Mouse (Mus musculus) layer of hippocampus, postnatal 25 days (tissue): Measurements from ENCODE around the gene Ptprt. TPM values are rescaled to one million over a fixed set of nuclear protein-coding genes. Genes with fewer than 3 reads are reported as not detected.
"Not testable (repeated sequence)": the region's sequence is repeated elsewhere in the genome, so short reads cannot be mapped to it uniquely, and the experiment has no call there.

Experiments used
- DNase-seq, 2 experiments: peaks; one replicate each; pipeline ENCODE4 v3.0.0; 2022; ENCODE audit warnings: mixed read lengths in 2 of 2, low spot score in 1 of 2; ENCODE audit errors: extremely low spot score in 1 of 2
- total RNA-seq, 2 experiments: library from RNA; stranded (reverse); gene quantifications; 2 replicates each; pipeline ENCODE4 v1.2.3; 2021

The Ptprt gene
- total RNA-seq, 2 experiments from 2014 or later, result 45.6 to 53.4 TPM

DNA sequence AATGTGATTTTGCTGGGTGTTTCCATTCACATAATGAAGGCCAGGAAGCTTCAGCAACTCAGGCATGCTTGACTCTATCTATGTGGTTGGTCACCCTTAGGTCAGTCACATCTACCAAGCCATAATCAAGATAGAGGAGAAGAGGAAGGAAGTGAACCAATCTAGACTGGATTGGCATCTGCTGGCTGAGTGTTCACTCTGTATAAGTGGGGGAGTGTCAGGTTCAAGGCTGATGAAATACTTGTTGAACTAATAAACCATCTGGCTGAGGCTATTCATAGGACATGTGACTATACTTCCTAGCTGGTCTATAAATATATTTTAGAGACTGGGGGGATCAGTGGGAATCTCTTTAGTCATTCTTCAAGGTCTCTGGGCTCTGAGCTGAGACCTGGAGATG lies 1086.5 kb downstream of the Ptprt start:
- no peak for DNase-seq

DNA sequence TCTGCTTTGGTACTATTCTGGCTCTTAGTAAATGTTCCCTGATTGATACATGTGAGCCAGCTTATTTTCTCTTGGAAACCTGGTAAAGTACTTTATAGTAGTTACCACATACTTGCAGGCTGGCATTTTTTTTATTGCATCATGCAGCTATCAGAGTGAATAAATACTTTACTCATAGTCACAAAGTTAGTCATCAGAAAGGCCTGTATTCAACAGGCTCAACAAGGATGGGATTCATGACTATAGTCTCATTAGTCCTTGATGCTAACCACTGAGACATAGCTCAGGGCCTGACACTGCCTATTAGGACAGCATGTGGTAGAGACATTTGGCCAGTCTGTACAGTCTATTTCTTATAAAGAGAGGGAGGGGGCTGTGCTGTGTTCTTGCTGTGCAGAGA lies 1088.7 kb downstream of the Ptprt start:
- no peak for DNase-seq

DNA sequence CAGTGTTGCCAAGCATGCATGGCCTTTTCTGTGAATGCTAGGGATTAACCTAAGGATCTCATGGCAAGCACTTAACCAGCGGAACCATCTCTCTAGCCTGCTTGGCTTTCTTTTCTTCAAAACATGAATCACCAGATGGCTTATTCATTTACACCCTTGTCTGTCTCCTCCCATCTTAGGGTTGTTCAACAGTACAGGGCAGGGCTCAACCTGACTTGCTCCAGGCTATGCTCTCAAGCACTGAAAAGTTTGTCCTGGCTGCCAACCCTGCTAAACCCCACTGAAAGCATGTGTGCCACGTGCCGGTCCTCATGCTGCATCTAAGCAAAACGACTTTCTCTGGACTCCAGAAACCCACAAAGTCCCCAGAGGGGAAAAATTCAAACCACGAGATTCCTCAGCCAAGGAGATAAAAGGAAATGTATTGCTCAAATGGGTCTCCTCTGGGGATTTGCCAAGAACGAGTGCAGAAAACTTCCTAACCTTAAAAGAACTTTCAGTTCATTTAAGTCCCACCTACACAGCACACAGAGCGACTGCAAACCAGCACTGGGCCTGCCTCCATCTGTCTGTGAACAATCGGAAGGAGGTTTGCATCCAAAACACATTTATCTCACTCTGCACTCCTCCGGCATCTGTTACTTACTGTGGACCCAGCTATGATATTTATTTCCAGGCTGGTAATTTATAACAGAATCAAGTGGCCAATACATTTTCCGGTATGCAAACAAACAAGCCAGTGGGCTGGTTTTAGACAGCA lies 1090.5 kb downstream of the Ptprt start:
- DNase-seq, result no peak

DNA sequence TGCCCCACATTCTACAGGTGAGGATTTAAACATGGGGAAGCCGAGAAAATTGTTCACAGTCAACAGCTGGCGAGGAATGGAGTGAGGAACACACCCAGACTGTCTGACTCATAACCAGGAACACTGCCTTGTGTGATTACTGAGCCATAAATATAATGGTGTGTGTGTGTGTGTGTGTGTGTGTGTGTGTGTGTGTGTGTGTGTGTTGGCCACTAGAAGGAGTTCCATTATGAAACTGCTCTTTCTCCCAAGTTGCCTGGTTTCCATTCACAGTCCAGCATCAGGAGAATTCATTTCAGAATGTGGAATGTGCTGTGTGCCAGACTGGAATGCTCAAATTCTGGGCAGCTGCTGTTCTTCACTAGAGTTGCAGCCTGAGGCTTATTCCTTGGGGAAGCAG lies 1099.4 kb downstream of the Ptprt start:
- DNase-seq, result no peak

DNA sequence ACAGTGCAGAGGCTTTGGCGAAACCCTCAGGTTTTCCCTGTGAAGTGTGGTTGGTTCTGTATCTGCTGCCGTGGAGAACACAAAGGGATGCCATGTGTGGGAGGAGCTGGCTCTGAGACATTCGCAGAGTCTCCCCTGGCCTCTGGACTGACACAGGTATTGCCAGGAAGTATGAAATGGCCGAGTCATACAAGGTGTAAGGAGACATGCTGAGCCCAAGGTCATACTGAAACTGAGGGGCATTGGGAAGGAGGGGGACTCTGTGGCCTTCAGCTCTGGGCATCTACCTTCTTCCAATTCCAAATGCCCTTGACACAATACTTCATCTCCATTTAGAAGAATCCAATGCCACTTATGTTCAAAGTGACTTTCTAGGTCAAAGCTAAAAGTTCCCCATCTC lies 1103.1 kb downstream of the Ptprt start:
- no peak for DNase-seq

DNA sequence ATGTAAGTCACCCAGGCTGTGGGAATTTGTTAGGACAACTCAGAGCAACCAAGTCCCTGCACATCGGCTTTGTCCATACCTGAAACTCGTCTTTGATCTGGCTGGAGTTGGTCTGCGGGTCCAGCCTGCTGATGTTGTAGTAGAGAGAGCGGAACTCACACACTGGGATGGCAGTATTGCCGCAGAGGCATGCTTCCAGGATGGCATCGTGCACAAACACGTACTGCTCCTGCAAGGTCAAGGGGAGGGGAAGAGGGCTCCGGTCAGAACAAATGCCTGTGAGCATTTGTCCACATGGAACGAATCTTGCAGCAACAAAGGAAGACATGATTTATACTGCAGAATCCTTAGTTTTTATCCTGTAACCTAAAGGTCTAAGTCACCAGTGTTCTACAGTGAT lies 1107.3 kb downstream of the Ptprt start:
- DNase-seq, result no peak

DNA sequence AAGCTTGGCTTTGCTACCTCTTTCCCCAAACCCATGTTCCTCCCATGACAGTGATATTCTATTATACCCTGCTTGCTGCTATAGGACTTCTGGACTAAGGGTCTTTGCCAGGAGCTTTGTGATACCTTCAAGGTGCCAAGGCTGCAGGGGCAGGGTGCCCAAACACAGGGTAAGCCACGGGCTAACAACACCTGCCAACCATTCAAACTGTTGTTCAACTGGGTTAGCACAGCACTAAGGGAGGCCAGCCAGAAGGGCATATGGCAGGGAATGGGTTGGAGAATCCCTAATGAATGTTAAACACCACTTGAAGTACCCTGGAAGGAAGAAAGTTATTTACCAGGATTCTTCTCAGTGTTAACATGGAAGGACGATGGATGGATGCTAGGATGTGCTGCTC lies 1108.9 kb downstream of the Ptprt start:
- DNase-seq, result no peak

DNA sequence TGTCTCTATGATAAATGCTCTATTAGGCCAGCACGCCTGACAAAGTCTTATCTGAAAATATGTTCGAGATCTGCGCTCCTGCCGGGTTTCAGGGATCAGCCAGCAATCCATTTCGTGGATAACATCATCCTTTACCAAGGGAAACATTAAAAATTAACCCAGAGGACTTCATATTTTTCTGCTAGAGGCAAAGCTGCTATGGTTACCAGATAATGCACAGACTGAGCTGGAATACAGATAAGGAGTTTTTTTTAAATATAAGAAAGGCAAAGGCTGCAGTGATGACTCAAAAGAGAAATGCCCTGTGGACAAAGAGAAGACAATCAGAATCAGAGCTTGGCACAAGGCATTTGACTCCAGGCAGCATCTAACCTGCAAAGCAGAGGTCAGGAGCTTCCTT lies 1111.4 kb downstream of the Ptprt start:
- no peak for DNase-seq

DNA sequence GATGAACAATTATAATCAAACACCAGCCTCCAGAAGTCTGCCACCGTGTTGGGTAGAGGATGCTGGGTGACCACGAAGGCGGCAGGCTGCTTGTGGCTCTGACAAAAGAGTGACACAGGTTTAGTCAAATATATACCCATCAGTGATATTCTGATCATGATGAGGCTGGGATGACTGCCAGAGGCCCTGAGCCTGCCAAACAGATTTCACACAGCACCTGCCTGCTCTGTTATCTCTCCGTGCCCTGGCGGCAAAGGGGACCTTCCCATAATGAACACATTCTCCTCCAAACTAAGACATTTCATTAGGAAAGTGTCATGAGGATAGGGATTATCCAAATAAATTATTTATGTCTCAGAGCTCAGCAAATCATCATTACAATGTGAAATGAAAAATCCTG lies 1113.6 kb downstream of the Ptprt start:
- no peak for DNase-seq

DNA sequence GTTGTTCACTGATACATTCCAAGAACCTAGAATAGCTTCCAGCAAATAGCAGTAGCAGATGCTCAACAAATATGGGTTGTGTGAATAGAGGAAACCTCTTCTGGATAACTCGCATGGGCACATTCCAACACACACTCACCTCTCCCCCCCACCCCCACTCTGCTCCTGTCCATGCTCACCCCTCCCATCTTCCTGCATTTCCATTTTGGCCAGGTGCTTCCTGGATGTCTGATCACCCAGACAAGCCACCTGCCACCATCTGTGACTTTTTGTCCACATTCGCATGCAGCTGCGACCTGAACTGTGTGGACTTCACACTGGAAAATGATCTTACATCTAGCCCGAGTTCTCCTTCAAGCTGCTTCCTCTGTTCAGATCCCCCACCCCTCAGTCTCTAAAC lies 1115.5 kb downstream of the Ptprt start:
- DNase-seq, result no peak

DNA sequence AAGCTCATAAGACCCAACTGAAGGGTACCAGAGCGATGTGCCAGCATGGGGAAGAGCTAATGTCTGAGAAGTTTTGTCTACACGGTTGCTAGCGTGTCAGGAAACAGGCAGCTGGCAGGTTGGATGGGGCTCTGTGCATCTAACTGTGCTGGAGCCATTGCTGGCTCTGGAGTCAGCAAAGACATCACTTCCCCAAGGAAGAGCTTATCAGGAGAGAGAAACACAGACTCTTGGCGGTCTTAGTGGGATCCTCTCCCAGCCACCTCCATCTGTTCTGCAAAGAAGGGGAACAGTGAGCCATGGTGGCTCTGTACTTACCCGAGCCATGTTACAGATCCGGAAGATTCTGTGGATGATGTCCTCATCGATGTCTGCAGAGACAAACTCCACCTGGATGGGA lies 1126.8 kb downstream of the Ptprt start:
- no peak for DNase-seq

DNA sequence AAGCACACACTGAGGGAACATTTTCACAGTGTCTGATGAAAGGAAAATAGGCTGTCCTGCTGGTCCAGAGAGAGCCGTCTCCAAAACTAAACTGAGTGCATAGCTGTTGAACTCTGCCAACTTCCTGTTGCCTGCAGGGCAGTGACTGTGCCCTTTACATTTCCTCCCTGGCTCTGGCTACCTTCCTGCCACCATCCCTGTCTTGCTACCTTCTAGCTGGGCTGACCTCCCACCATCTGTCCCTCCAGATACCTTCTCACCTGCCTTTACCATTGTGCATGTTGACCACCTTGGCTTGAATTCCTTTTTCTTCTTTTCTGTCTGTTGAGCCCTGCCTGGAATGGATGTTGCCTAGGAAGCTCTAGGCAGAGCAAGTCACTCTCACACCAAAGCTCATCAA lies 1133.8 kb downstream of the Ptprt start:
- no peak for DNase-seq

DNA sequence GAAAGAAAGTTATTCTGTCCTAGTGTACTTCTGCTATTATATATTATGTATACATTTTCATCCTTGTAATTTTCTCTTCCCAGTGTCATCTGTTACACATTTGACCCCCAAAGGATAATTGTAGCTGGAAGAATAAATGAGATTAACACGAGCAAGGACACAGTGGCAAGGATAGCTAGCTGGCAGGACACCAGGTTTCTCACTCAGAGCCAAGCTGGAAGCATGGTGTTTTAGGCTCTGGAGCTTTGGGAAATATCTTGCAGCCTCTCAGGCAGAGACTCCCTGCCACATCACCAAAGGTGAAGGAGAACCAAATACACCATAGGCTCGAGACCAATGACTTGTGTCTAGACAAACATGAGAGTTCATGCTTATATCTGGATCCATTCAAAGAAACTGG lies 1141.3 kb downstream of the Ptprt start:
- no peak for DNase-seq

DNA sequence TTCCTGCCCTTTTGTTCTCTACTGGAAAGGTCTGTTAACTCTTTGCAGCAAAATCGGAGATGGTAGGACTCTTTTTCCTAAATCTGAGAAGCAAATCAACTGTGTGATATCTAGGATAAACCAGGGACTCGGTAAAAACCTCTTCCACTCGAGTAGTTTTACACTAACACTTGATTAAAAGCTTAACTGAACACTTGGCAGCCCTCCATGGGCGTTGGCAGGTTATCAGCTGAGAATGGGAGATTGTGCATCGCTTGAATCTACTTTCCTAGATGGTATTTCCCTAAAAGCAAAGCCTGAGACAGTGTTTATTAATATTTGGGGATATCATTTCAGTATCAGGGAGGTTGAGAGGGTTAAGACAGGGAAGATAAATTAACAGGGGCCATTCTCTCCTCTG lies 1144.0 kb downstream of the Ptprt start:
- peak; percentile 31 to 86 for DNase-seq

DNA sequence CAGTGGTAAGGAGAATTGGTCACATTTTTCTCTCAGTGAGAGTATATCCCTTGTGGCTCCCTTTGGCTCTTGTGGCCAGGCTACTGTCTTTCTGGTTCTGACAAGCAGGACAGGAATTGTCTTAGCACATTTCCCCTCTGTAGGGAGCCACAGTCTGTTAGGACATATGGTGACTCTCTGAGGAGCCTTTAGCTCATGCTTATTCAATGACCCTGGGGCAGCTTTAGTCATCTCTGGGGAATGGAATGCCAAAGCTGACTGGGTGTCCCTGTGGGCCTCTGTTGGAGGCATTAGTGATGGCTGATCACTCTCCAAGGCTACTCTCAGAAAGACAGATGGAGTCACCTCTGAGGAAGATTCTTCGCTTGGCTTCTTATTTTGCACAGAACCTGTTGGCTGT lies 1147.7 kb downstream of the Ptprt start:
- DNase-seq, result no peak

DNA sequence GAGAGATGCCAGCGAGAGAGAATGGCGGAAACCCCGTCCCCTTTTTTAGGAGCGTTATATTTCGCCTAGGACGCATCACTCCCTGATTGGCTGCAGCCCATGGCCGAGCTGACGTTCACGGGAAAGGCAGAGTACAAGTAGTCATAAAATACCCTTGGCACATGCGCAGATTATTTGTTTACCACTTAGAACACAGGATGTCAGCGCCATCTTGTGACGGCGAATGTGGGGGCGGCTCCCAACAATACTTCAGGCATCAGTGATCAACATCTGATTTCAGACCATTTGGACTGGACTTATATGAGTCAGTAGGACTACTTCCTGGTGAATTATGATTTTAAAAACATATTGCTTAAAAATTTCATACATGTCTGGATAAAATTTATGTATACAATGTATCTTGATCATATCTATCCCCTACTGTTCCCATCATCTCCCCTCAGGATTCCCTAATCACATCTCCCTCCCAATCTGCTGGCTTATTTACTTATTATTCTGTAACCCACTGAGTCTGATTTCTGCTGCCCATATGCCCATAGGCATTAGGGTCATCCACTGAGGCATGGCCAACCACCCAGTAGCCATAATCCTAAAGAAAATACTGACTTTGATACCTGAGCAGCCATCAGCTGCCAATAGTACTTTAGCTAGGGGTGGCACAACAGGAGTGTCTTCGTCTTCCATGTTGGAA lies 1148.9 kb downstream of the Ptprt start:
- DNase-seq, result not testable (repeated sequence)

DNA sequence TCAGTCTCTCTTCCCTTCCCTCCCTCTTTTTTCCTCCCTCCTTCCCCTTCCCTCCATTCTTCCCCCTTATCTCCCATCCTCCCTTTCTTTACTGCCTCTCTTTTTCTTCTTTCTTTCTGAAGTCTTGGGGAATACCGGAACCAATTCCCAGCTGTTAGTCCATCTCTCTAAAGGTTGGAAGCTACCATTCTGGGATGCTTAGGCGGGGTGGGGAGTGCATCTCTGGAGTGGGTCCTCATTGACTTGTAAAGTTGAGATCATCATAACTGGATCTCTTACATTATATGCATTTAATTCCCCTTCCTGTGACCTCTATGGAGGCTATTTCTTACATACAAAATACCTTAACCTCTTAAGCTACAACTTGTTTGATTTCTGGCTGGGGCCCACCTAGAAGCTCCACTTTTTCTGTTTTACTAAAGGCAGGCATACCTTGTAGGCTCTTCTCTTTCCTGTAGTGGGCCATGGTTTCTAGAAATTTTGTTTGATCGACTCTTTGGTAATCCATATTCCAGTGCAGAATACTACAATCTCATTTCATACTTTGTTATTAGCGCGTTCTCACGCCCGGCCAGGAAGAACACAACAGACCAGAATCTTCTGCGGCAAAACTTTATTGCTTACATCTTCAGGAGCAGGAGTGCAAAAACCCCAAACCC lies 1149.7 kb downstream of the Ptprt start:
- no peak for DNase-seq

DNA sequence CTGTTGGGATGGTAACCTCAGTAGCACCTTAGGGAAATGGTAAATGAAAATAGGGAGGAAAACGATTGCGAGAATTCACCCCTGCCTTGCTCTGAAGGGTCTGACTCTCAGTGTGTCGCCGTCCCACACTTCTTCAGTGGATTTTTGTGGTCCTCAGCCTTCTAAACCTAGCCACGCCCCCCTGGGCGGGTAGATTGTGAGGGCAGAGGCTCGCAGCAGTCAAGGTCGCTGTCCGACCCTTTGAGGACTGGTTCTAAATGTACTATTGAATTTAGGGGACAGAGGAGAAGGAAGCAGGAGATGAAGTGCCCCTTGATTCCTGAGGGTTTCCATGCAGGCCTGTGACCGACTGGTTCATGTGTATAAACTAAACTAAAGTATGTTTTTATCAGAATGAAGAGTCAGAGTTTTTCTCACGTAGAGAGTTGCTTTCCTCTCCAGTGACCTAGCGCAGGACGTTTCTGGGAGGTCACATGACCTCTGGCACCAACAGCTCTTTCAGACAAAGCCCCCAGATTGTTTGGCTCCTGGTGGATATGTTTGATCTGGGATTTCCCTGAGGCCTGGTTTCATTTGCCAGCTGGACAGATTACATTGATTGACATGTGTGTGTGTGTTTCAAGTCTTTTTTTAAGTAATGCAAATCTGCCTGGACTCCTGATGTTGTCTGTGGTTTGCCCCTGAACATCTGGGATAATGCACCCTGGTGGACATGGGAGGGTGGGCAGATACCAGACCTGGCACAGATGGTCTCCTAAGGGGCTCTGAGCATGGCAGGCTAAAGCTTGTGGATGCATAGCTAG lies 1161.6 kb downstream of the Ptprt start:
- DNase-seq, result no peak

DNA sequence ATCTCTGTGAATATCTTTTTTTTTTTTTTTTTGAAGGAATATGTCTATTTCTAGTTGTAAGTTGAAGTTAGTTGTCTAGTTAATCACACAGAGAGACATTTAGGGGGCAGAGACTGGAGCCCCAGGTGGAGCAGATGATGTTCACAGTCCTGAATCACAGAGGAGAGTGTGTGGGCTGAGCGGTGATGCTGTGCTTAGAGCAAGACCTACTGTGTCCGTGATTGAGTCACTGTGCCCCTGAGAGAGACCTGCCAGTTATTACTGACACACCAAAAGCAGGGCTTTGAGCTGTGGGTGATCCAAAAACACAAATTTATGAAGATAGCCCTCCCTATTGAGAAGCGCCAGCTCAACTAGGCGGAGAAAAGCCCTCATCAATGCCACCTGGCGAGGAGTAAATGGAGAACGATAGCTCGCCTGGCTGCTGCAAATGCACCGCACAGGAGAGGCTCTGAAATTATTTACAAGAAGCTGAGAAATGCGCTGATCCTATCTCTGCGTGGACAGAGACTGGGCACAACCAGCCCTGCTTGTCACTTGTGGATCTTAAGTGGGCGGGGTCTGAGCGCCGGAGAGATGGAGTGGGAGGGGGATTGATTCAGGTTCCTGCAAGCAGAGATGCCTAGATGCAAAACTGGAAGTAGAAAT lies 1162.4 kb downstream of the Ptprt start:
- no peak for DNase-seq

DNA sequence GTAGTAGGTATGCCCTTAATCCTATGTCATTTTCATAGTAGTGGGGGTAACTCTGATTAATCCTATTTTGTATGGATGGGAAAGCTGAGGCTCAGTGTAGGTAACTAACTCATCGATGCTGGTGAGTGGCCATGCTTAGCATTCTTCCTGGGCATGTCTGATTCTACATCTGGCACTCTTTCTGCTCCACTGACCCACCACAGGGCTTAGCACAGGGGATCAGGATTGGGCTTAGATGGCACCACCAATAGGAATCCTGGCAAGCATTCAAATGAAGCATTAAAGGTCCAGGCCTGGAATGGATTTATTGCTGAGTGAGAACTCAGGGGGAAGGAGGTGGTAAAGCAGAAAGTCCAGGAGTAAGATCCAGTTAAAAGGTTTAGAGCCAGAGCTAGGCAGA lies 1179.2 kb downstream of the Ptprt start:
- DNase-seq, result no peak
